Mouse (Mus musculus): ENCODE results near the gene Igsf1. TPM values are rescaled to one million over a fixed set of nuclear protein-coding genes. Genes with fewer than 3 reads are reported as not detected.

The Igsf1 gene
- polyA plus RNA-seq (2015; fragmentation: Nextera tagmentation; extraction: Ambion mirVana) = 2.7 and 2.9 TPM in 2 replicates

DNA sequence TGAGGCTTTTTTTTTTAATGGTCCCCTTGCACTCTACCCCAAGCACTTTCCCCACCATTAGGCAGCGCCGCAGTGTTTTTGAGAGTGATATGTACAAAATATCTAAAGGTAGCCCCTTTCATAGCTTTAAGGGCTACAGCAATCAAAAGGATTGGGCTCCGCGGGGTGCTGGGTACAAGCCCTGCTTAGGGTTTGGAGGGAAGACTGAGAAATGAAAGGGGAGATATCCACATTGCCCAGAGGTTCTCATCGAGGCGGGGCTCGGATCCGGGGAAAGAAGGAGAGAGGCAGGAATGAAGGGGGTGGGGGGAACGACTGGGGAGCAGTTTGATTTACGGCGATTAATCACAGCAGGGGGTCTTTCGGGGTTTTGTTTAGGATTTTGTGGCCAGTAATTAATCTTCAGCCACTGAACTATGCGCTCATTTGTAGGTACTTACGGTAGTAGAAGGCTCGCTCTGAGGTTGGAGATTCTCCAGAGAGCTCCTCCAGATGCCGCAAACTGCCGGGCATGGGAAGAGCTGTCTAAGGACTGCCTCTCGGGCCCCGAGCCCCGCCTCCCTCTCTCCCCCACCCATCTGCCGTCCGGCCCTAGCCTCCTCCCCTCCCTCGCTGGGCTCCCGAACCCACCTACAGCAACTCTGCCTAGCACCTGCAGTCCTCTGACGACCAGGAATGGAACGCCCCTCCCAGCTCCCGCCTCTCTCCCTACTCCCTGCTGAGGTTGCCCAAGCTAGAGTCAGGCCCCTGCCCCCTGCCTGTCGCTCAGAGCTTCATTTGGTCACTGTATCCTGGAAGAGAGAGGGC lies at the start of gene Igsf1:
Igsf1 (minus strand) TSS at position 537 of the 807 bp plus-strand sequence.
- WGBS = 23% methylated on average over 28 of the region's 28 CpGs
- Histone ChIP-seq H3K4me3 (replicated peaks; ENCODE audit: low read depth, low read length) (peak within 1 kb of the TSS; percentile 26), H3K4me1 (replicated peaks; ENCODE audit: insufficient read depth, low read length) (no peaks in the 10 kb centered on the region), H3K4me2 (ENCODE audit: low read length) (peak within 1 kb of the TSS; percentile 49), H3K27me3 (ENCODE audit: insufficient read depth, low read length) (no peaks in the 10 kb centered on the region), H3K9ac (ENCODE audit: low read depth, low read length) (no peak within 1 kb of the TSS), H3K9me3 (replicated peaks; ENCODE audit: low read length) (no peaks in the 10 kb centered on the region), H3K36me3 (ENCODE audit: insufficient read depth, low read length) (no peaks in the 10 kb centered on the region), H3K27ac (no peak within 1 kb of the TSS)
- DNase-seq (ENCODE audit: low spot score) (peak; percentile 45), ATAC-seq (replicated peaks; ENCODE audit: low FRiP score, low read depth) (peak; percentile 94)
- peak; percentile 36; the same call in 1 of the 2 replicates for TF ChIP-seq CTCF (IDR thresholded peaks at IDR 0.05; ENCODE audit: low read depth)

DNA sequence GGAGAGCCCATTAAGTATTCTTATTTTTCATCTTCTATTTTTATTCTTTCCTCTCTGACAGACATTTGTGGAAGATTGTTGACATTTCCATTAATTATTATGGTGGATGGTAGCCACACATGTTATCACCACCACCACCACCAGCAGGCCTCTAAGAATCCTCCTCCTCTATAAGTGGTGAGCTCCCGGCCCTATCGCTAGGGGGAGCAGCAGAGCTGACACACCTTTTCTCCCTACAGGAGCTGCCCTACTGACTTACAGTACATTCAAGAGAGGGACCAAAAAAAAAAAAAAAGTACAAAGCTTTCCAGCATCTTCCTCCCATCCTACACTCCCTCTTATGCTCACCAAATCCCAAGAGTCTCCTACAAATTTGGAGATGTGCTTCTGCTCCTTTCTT lies 26.7 kb downstream of the Igsf1 start:
- no peak overlapping the region for H3K4me3 ChIP-seq (replicated peaks; ENCODE audit: low read depth, low read length)
- no peaks in the 10 kb centered on the region for H3K9me3 ChIP-seq (replicated peaks; ENCODE audit: low read length)
- ATAC-seq (replicated peaks; ENCODE audit: low FRiP score, low read depth) (no peak), DNase-seq (ENCODE audit: low spot score) (no peak)
- no peaks in the 10 kb centered on the region for H3K36me3 ChIP-seq (ENCODE audit: insufficient read depth, low read length)
- H3K4me2 ChIP-seq (ENCODE audit: low read length) = no peak overlapping the region
- no peak for TF ChIP-seq CTCF (IDR thresholded peaks at IDR 0.05; ENCODE audit: low read depth)
- no peak overlapping the region for H3K9ac ChIP-seq (ENCODE audit: low read depth, low read length)
- no peaks in the 10 kb centered on the region for H3K4me1 ChIP-seq (replicated peaks; ENCODE audit: insufficient read depth, low read length)
- H3K27ac ChIP-seq = no peak overlapping the region
- 23% methylated on average over 2 of the region's 2 CpGs for WGBS
- H3K27me3 ChIP-seq (ENCODE audit: insufficient read depth, low read length) = no peaks in the 10 kb centered on the region

DNA sequence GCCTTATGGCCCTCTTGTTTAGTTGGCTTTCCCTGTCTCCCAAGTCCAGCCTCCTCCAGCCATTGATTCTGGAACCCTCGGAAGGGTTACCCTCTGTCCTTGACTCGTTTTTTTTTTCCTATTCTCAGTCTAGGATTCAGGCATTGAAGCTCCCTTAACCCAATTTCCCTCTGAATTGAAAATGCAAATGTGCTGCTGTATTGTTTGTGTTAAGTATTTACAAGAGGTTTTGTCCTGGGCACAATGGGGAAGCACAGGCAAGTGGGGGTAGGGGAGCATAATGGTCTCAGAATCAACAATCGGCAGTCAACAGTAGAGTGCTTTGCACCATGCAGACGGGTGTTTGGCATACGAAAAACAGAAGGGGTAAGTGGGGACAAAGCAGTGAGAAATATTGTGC lies 52.4 kb downstream of the Igsf1 start:
- 54% methylated on average over 5 of the region's 5 CpGs for WGBS
- Histone ChIP-seq H3K4me1 (replicated peaks; ENCODE audit: insufficient read depth, low read length) (no peaks in the 10 kb centered on the region), H3K9me3 (replicated peaks; ENCODE audit: low read length) (no peaks in the 10 kb centered on the region), H3K27ac (no peak overlapping the region), H3K4me3 (replicated peaks; ENCODE audit: low read depth, low read length) (no peak overlapping the region), H3K27me3 (ENCODE audit: insufficient read depth, low read length) (no peaks in the 10 kb centered on the region), H3K9ac (ENCODE audit: low read depth, low read length) (no peak overlapping the region), H3K4me2 (ENCODE audit: low read length) (no peak overlapping the region), H3K36me3 (ENCODE audit: insufficient read depth, low read length) (no peaks in the 10 kb centered on the region)
- no peak for TF ChIP-seq CTCF (IDR thresholded peaks at IDR 0.05; ENCODE audit: low read depth)
- DNase-seq (ENCODE audit: low spot score) (no peak), ATAC-seq (replicated peaks; ENCODE audit: low FRiP score, low read depth) (no peak)

DNA sequence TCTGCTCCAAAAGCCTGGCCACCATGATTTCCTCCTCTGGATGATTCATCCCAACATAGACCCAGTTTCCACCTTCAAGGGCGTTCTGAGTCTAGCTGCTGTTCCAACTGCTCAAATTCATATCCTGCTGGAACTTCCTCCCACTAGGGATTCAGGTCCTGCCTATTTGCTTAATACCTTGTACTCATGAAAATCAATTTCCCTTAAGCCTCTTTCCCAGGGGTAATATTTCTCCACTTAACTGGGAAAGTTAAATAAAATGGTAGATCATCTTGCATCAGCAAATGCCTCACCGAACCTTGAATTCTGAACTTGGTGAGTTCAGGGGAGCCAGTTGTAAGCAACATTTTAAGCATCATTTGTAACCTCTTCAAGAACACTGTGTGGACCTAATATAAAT lies 62.6 kb downstream of the Igsf1 start, which contains the start of gene Olfr1321:
Olfr1321 (minus strand) TSS at position 101 of the 400 bp plus-strand sequence.
- H3K27ac ChIP-seq = no peak within 1 kb of the TSS
- TF ChIP-seq CTCF (IDR thresholded peaks at IDR 0.05; ENCODE audit: low read depth) = no peak
- no peaks in the 10 kb centered on the region for H3K9me3 ChIP-seq (replicated peaks; ENCODE audit: low read length)
- ATAC-seq (replicated peaks; ENCODE audit: low FRiP score, low read depth) = no peak
- 63% methylated on average over 2 of the region's 2 CpGs for WGBS
- H3K36me3 ChIP-seq (ENCODE audit: insufficient read depth, low read length) = no peaks in the 10 kb centered on the region
- no peaks in the 10 kb centered on the region for H3K27me3 ChIP-seq (ENCODE audit: insufficient read depth, low read length)
- no peak within 1 kb of the TSS for H3K4me2 ChIP-seq (ENCODE audit: low read length)
- H3K4me3 ChIP-seq (replicated peaks; ENCODE audit: low read depth, low read length) = no peak within 1 kb of the TSS
- DNase-seq (ENCODE audit: low spot score) = no peak
- no peak within 1 kb of the TSS for H3K9ac ChIP-seq (ENCODE audit: low read depth, low read length)
- H3K4me1 ChIP-seq (replicated peaks; ENCODE audit: insufficient read depth, low read length) = no peaks in the 10 kb centered on the region

Other genes with a start within 250 kb of the Igsf1 start
- not detected in 2 replicates for gene Olfr1320, start 125.4 kb downstream of the Igsf1 start, polyA plus RNA-seq (2015; fragmentation: Nextera tagmentation; extraction: Ambion mirVana)
- not detected in 2 replicates for gene Olfr1321, start 62.7 kb downstream of the Igsf1 start, polyA plus RNA-seq (2015; fragmentation: Nextera tagmentation; extraction: Ambion mirVana)
- not detected in 2 replicates for gene Olfr1322, start 93.7 kb upstream of the Igsf1 start, polyA plus RNA-seq (2015; fragmentation: Nextera tagmentation; extraction: Ambion mirVana)
- gene Olfr1323, start 221.6 kb upstream of the Igsf1 start, polyA plus RNA-seq (2015; fragmentation: Nextera tagmentation; extraction: Ambion mirVana) = not detected in 2 replicates

Measured in kidney, postnatal 0 days (tissue).